Mouse (Mus musculus) heart, postnatal 0 days (tissue): ENCODE results near the gene Lrrc32.

Experiments
- CTCF ChIP-seq: IDR thresholded peaks from 2 replicates; pipeline ENCODE4 v1.5.1; 2016; ENCODE audit warnings: antibody characterized with exemption, control low read depth, low read depth
- EP300 ChIP-seq: IDR thresholded peaks from 2 replicates; pipeline ENCODE4 v1.6.1; 2016; ENCODE audit warnings: antibody characterized with exemption, low read depth

- TF ChIP-seq CTCF (no peak), EP300 (no peak)
These were observed 16.6 kb downstream of the Lrrc32 start for GRCm38 (mm10) chr7:98505664-98506063.
